Mouse (Mus musculus) megakaryocyte, embryonic 14.5 days (primary cell): ENCODE results near the gene Tas2r118.

Experiments used
- FLI1 ChIP-seq: IDR thresholded peaks from 2 replicates; pipeline ENCODE4 v1.6.1; 2012; ENCODE audit warnings: low read length, inconsistent platforms, mixed read lengths
- GATA1 ChIP-seq: IDR thresholded peaks from 3 replicates; pipeline ENCODE4 v1.6.1; 2012; ENCODE audit warnings: mixed read lengths, low read length, inconsistent platforms, borderline replicate concordance

GRCm38 (mm10) chr6:23990687-23991387 lies 21.0 kb upstream of the Tas2r118 start:
- TF ChIP-seq GATA1 = no peak
- TF ChIP-seq FLI1 = no peak
